Mouse (Mus musculus): Measurements from ENCODE around the gene Pde1a. TPM values are rescaled to one million over a fixed set of nuclear protein-coding genes. Genes with fewer than 3 reads are reported as not detected.

Pde1a gene
- polyA plus RNA-seq, 1 experiment: 1.1 TPM

DNA sequence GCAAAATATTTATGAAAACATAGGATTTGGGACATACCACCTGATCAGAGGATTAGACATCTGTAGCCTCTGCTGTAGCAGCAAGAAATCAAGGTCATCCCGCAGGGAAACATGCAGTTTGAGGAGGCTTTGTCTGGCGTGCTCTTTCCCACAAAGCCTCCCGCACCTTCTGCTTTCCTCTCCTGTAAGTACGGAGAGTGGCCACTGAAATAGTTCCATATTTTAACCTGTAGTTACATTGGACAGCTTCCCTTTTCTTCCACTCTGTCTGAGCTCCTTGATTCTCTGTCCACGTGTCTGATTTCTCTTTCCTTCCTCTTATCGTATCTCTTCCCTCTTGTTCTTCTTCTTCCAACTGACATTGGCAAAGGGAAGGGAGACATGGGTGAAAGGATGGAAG lies 20.8 kb upstream of the Pde1a start:
- no peak for DNase-seq
- Histone ChIP-seq H3K4me3 (ENCODE audit: control insufficient read depth, insufficient read depth, low read length) (no peak overlapping the region), H3K27me3 (ENCODE audit: control insufficient read depth, insufficient read depth, low read length) (no peaks in the 10 kb centered on the region), H3K36me3 (ENCODE audit: control insufficient read depth, insufficient read depth, low read length) (no peaks in the 10 kb centered on the region), H3K4me1 (replicated peaks; ENCODE audit: control insufficient read depth, insufficient read depth, low read length) (no peaks in the 10 kb centered on the region), H3K27ac (ENCODE audit: control insufficient read depth, insufficient read depth, low read length) (no peak overlapping the region)
- TF ChIP-seq POLR2A (IDR thresholded peaks at IDR 0.05; ENCODE audit: control insufficient read depth, extremely low read depth, insufficient read depth, low read length, poor library complexity): no peak
- TF ChIP-seq CTCF (IDR thresholded peaks at IDR 0.05; ENCODE audit: borderline replicate concordance, control insufficient read depth, extremely low read depth, insufficient read depth, low read length, poor library complexity): no peak
- WGBS: 48% methylated on average over 6 of the region's 6 CpGs

GRCm38 (mm10) chr2:80149332-80149731 lies 20.1 kb upstream of the Pde1a start:
- H3K27ac ChIP-seq (ENCODE audit: control insufficient read depth, insufficient read depth, low read length): no peak overlapping the region
- H3K36me3 ChIP-seq (ENCODE audit: control insufficient read depth, insufficient read depth, low read length): no peaks in the 10 kb centered on the region
- no peak overlapping the region for H3K4me3 ChIP-seq (ENCODE audit: control insufficient read depth, insufficient read depth, low read length)
- no peak for TF ChIP-seq POLR2A (IDR thresholded peaks at IDR 0.05; ENCODE audit: control insufficient read depth, extremely low read depth, insufficient read depth, low read length, poor library complexity)
- no peak for TF ChIP-seq CTCF (IDR thresholded peaks at IDR 0.05; ENCODE audit: borderline replicate concordance, control insufficient read depth, extremely low read depth, insufficient read depth, low read length, poor library complexity)
- WGBS: 88% methylated on average over 3 of the region's 3 CpGs
- no peaks in the 10 kb centered on the region for H3K4me1 ChIP-seq (replicated peaks; ENCODE audit: control insufficient read depth, insufficient read depth, low read length)
- no peak for DNase-seq
- no peaks in the 10 kb centered on the region for H3K27me3 ChIP-seq (ENCODE audit: control insufficient read depth, insufficient read depth, low read length)

DNA sequence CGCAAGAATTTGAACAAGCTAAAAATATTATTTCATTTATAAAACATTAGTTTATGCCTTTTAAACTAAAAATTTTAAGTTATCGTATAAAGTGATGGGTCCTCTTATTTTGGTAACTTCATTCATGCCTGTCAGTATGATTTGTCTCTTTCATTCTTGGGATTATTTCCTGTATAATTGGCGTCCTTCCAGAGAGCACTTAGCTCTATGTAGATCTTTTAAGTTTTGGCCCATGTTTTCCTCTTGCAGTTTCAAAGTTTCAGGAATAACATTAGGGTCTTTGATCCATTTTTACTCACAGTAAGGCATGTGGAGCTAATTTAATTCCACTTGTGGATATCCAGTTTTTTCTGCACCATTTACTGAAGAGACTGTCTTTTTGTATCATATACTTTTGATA lies 5.8 kb upstream of the Pde1a start:
- WGBS: 87% methylated on average over 3 of the region's 3 CpGs
- Histone ChIP-seq H3K27me3 (ENCODE audit: control insufficient read depth, insufficient read depth, low read length) (no peaks in the 10 kb centered on the region), H3K4me3 (ENCODE audit: control insufficient read depth, insufficient read depth, low read length) (no peak overlapping the region), H3K36me3 (ENCODE audit: control insufficient read depth, insufficient read depth, low read length) (no peaks in the 10 kb centered on the region), H3K4me1 (replicated peaks; ENCODE audit: control insufficient read depth, insufficient read depth, low read length) (no peaks in the 10 kb centered on the region), H3K27ac (ENCODE audit: control insufficient read depth, insufficient read depth, low read length) (no peak overlapping the region)
- no peak for DNase-seq
- no peak for TF ChIP-seq POLR2A (IDR thresholded peaks at IDR 0.05; ENCODE audit: control insufficient read depth, extremely low read depth, insufficient read depth, low read length, poor library complexity)
- no peak for TF ChIP-seq CTCF (IDR thresholded peaks at IDR 0.05; ENCODE audit: borderline replicate concordance, control insufficient read depth, extremely low read depth, insufficient read depth, low read length, poor library complexity)

GRCm38 (mm10) chr2:80132677-80133076 lies 3.4 kb upstream of the Pde1a start:
- H3K36me3 ChIP-seq (ENCODE audit: control insufficient read depth, insufficient read depth, low read length): no peaks in the 10 kb centered on the region
- no peak for DNase-seq
- no peaks in the 10 kb centered on the region for H3K4me1 ChIP-seq (replicated peaks; ENCODE audit: control insufficient read depth, insufficient read depth, low read length)
- H3K27ac ChIP-seq (ENCODE audit: control insufficient read depth, insufficient read depth, low read length): no peak overlapping the region
- 91% methylated on average over 3 of the region's 3 CpGs for WGBS
- TF ChIP-seq CTCF (IDR thresholded peaks at IDR 0.05; ENCODE audit: borderline replicate concordance, control insufficient read depth, extremely low read depth, insufficient read depth, low read length, poor library complexity): no peak
- no peak for TF ChIP-seq POLR2A (IDR thresholded peaks at IDR 0.05; ENCODE audit: control insufficient read depth, extremely low read depth, insufficient read depth, low read length, poor library complexity)
- H3K27me3 ChIP-seq (ENCODE audit: control insufficient read depth, insufficient read depth, low read length): no peaks in the 10 kb centered on the region
- no peak overlapping the region for H3K4me3 ChIP-seq (ENCODE audit: control insufficient read depth, insufficient read depth, low read length)

DNA sequence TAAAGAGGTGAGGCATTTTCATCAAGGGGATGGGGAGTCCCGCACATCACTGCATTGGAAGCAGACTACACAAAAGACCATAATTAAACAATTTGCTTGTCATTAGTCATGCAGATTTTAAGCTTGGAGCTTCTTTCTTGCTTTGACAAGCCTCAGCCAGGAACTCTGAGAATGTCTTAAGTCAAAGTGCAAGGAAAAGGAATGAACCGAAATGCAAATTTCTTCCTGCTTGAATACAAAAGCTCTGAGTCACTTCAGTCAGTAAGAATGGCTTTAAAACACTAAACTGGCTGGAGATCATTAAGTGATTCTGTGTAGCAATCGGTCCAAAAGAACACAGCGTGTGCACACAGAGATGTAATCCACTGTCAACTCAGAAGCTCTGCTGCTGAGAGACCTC lies 2.6 kb downstream of the Pde1a start:
- DNase-seq: no peak
- TF ChIP-seq POLR2A (IDR thresholded peaks at IDR 0.05; ENCODE audit: control insufficient read depth, extremely low read depth, insufficient read depth, low read length, poor library complexity): no peak
- no peak for TF ChIP-seq CTCF (IDR thresholded peaks at IDR 0.05; ENCODE audit: borderline replicate concordance, control insufficient read depth, extremely low read depth, insufficient read depth, low read length, poor library complexity)
- H3K27me3 ChIP-seq (ENCODE audit: control insufficient read depth, insufficient read depth, low read length): no peaks in the 10 kb centered on the region
- 63% methylated on average over 4 of the region's 4 CpGs for WGBS
- H3K4me3 ChIP-seq (ENCODE audit: control insufficient read depth, insufficient read depth, low read length): no peak overlapping the region
- H3K36me3 ChIP-seq (ENCODE audit: control insufficient read depth, insufficient read depth, low read length): no peaks in the 10 kb centered on the region
- no peaks in the 10 kb centered on the region for H3K4me1 ChIP-seq (replicated peaks; ENCODE audit: control insufficient read depth, insufficient read depth, low read length)
- H3K27ac ChIP-seq (ENCODE audit: control insufficient read depth, insufficient read depth, low read length): no peak overlapping the region

DNA sequence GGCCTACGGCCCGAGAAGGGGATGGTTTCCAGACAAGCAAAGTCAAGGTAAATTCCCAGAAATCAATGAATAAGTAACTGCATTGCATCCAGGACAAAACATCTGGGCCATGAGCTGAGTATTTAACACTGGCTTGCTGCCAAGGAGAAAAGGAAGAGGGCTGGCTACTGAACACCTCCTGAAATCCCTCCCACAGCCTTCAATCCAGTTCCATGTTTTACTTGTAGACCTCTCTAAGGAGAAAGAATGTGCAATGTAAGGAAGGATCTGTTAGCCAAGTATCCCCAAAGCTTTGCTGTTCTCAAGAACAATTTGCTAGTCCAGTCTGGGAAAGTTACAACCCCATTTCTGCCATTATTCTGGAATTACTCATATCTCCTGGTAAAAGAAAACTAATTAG lies 42.4 kb downstream of the Pde1a start:
- no peak overlapping the region for H3K4me3 ChIP-seq (ENCODE audit: control insufficient read depth, insufficient read depth, low read length)
- TF ChIP-seq CTCF (IDR thresholded peaks at IDR 0.05; ENCODE audit: borderline replicate concordance, control insufficient read depth, extremely low read depth, insufficient read depth, low read length, poor library complexity) (no peak), POLR2A (IDR thresholded peaks at IDR 0.05; ENCODE audit: control insufficient read depth, extremely low read depth, insufficient read depth, low read length, poor library complexity) (no peak)
- no peaks in the 10 kb centered on the region for H3K36me3 ChIP-seq (ENCODE audit: control insufficient read depth, insufficient read depth, low read length)
- no peaks in the 10 kb centered on the region for H3K27me3 ChIP-seq (ENCODE audit: control insufficient read depth, insufficient read depth, low read length)
- DNase-seq: no peak
- H3K27ac ChIP-seq (ENCODE audit: control insufficient read depth, insufficient read depth, low read length): no peak overlapping the region
- no peaks in the 10 kb centered on the region for H3K4me1 ChIP-seq (replicated peaks; ENCODE audit: control insufficient read depth, insufficient read depth, low read length)
- 98% methylated on average over 2 of the region's 2 CpGs for WGBS
